Mouse (Mus musculus): ENCODE data around the gene Dnajc13.

GRCm38 (mm10) chr9:104236256-104236930 is 26.3 kb downstream of the Dnajc13 start:
- TF ChIP-seq CTCF (conservative IDR thresholded peaks at IDR 0.05; ENCODE audit: low read length) (no peak), NANOG (IDR thresholded peaks at IDR 0.05; ENCODE audit: borderline replicate concordance, low read length) (no peak), POU5F1 (IDR thresholded peaks at IDR 0.05; ENCODE audit: borderline replicate concordance, low read length) (no peak)

All from E14TG2a.4 (cell line).